Mouse (Mus musculus): ENCODE results near the gene Slc22a21.
A peak's percentile ranks its signal among the peaks of the same experiment; 100 is the strongest.
"Not testable (repeated sequence)": the region's sequence is repeated elsewhere in the genome, so short reads cannot be mapped to it uniquely, and the experiment has no call there.

Gene Slc22a21

DNA sequence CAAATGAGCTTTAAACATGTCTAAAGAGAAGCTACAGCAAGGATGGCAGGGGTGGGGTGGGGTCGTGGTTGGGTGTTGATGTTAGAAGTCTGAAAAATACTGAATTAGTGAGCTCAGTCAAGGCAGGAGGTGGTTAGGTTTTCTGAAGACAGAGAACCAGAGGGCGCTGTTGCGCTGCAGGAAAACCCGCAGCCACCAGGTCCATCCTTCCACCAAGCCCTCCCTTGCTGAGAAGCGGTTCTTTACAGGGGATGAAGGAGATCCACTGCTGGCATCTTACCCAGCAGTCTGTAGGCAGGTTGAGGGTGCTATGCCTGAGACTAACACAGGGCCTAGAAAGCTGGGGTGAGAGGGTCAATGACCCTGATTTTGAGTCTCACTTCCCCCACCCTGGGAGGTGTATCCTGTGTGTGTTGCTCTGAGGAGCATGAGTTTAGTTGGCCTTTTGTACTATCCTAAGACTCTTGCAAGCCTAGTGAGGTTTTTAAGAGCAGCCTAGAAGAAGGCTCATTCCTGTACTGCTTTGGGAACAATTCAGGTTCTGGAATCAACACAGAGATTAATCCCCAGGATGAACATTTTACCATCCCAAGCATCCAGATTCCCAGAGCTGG, 22.1 kb upstream of the Slc22a21 start:
- peak; percentile 13 to 30 for DNase-seq (ENCODE audit: low read depth in 2 of 2, low spot score in 2 of 2)

DNA sequence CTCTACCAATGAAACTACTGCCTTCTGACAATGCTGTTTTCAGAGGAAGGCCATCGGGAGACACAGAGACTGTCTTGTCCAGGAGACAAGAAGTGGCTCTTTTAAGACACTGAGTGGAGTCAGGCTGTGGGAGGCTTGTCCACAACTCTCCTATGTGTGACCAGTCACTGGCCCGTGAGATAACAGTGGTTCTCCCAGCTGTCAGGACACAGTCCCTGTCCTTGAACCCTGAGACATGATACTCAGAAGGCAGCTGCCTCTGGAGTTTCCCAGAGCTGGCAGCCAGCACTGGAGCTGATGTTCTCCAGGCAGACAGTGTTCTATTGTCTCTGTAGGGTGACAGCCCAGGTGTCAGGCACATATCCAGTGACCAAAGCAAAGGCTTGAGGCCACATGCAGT, 17.5 kb upstream of the Slc22a21 start:
- DNase-seq (ENCODE audit: low read depth in 2 of 2, low spot score in 2 of 2), result no peak

DNA sequence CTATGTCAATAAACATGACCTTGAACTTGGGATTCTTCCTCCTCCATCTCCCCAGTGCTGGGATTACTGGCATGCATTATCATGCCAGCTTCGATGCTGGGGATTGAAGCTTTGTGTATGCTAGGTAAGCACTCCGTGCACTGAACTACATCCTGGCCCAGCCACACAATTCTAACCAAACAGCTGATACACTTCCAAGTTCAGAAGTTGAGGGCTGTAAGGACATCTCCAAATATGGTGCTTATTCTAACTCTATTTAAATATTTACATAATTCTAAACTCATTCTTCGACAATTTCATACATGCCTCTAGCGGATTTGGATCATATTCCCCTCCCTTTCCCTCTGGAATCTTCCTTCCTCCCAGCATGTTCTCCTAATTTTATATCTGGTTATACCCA, 12.1 kb upstream of the Slc22a21 start:
- no peak for DNase-seq (ENCODE audit: low read depth in 2 of 2, low spot score in 2 of 2)

DNA sequence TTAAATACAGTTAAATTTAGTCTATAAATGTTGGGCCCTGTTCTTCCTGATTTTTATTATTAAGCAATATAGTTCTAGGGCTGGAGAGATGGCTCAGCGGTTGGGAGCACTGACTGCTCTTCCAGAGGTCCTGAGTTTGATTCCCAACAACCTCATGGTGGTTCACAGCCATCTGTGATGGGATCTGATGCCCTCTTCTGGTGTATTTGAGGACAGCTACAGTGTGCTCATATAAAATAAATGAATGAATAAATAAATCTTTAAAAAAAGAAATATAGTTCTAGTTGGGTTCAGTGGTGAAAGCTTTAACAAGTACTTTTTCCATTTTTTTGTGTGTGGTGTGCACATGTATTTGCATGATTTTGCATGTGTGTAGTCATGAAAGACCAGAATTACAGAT, 9.1 kb upstream of the Slc22a21 start:
- no peak for DNase-seq (ENCODE audit: low read depth in 2 of 2, low spot score in 2 of 2)

DNA sequence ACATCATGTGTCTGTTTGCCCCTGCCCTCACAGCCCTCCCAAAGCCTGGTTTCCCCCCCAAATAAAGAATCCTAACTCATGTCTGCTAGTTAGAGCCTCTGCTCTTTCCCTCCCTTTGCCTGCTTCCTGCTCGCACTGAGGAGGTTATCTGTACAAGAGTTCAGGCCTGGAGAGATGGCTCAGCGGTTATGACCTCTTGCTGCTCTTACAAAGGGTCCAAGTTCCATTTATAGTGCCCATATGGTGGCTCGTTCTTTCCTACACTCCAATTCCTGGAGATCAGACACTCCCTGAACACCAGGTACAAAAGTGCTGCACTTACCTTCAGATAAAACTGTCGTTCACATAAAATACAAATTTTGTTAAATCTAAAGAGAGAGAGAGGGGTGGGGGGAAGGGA, 7.9 kb upstream of the Slc22a21 start:
- DNase-seq (ENCODE audit: low read depth in 2 of 2, low spot score in 2 of 2), result no peak

DNA sequence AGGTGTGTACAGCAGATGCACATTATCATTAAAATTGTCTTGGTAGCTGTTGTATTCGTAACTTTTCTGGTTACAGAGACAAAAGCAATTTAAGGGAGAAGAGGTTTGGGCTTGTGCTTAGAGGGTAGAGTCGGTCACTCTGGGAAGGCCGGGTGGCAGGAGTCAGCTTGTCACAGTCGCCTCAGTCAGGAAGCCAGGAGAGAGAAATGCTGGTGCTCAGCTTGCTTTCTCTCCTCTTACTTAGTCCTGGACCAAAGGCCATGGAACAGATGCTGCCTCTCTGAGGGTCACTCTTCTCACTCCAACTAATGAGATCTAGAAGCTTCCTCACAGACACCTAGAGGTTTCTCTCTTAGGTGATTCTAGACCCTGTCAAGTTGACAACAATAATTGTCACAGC, 1.3 kb upstream of the Slc22a21 start:
- no peak for DNase-seq (ENCODE audit: low read depth in 2 of 2, low spot score in 2 of 2)

DNA sequence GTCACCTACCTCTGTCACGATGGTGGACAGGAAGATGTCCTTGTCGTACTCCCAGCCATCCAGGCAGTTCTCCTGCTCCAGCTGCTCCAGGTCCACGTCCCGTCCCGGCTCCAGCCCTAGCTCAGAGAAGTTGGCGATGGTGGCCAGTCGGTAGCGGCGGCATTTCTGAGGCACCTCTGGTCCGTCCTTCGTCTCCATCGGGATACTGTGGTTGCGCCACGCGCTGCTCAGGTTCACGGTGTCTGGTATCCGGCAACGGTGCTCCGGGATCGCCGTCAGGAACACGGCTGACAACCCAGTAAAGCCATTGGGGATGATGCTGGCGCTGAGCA, 710 bp downstream of the Slc22a21 start:
- DNase-seq (ENCODE audit: low read depth in 2 of 2, low spot score in 2 of 2), result peak; percentile 5 to 6

DNA sequence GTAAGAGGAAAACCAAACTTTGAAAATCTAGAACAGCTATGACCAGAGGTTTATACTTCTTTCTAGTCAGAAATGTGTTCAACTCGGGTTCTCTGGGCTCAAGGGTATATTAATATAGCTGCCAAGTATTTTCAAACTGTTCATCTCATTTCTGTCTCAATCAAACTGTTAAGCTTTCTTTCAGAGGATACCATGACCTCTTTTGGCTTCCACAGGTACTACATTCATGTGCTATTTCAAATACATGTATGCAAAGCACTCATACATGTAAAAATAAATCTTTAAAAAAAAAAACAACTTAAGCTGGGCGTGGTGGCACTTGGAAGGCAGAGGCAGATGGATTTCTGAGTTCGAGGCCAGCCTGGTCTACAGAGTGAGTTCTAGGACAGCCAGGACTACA, 2.5 kb downstream of the Slc22a21 start:
- no peak for DNase-seq (ENCODE audit: low read depth in 2 of 2, low spot score in 2 of 2)

DNA sequence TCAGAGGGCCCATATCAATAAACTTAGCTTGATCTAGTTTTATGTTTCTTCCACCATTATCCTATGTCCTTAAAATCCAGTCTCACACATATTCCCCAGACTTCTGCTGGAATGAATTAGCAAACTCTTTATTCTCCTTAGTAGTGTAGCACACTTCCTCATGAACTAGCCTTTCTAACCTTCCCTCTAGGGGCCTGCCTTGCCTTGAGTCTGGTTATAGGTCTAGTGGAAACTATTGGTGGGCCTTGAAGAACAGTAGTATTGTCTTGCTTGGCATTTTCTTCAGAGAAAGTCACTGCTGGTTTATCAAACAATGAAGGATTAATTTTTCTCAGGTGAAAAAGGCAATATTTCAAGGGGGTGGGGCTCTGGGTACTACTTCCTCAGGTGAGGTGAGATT, 4.6 kb downstream of the Slc22a21 start:
- no peak for DNase-seq (ENCODE audit: low read depth in 2 of 2, low spot score in 2 of 2)

DNA sequence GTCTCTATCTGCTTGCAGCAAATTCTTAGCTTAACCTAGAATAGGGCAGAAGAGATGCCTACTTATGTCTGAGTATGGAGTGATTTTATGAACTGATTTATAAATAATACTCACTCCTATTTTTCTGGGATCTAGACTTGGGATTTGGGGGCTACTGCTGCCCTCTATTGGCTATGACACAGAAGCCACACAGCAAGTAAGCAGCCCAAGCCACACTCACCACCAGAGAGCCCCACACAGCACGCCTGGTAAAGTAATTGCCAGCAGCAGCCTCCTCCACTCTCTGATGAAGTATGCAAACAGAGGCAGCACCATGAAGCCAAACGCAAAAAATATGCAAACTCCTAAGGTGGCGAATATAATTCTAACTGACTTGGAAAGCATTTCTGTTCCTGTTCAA, 21.1 kb downstream of the Slc22a21 start:
- DNase-seq (ENCODE audit: low read depth in 2 of 2, low spot score in 2 of 2), result no peak

DNA sequence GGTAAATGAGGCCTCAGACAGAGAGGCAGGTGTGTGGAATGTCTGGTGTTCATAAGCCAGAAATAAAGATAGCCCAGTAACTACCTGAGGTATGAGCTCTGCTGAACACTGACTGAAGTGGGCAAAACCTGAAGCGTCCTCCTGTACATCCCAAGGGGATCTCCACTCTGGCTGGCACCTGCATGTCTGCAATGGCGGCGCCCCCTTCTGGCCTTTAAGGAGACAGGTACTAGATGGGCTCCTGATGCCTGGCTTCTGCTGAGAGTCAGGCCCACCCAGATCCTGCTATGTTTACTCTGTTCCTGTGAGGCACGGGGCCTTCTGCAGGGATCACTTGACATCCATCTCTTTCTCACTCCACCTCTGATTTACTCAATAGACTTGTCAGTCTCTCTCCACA, 22.0 kb downstream of the Slc22a21 start:
- DNase-seq (ENCODE audit: low read depth in 2 of 2, low spot score in 2 of 2), result peak; percentile 40 to 41

DNA sequence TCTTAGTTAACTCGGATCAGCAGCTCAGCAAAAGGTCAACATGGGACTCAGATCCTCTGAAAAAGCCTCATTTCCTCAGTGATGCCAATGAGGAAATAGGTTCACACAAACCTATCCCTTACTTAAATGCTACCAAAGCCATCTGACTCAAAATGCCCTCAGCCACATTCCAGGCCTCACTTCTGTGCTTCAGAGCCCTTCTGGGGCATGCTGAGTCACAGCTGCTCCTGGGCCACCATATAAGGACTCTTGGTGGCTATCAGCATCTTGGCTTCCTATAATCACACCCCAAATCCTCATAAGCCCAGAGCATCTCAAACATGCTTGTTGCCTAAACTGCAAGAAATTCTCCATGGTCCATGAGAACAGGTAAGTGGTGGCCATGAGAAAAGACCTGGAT, 23.5 kb downstream of the Slc22a21 start:
- no peak for DNase-seq (ENCODE audit: low read depth in 2 of 2, low spot score in 2 of 2)

DNA sequence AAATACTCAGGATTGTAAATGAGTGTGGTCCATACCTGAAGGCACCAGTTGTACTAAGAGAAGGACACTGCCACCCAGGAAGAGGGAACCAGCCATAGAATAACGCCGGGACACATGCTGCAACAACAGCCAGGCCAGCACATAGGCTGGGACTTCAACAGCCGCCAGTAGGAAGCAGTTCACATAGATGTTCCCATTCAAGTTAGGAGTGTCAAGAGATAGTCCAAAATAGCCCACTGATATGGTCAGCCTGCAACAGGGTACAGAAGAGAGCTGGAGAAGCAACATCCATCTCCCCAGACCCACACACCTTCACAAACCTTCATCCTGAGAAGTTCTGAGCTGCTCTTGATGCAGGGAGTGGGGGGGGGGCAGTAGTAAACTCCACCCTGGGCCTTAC, 25.5 kb downstream of the Slc22a21 start:
- no peak for DNase-seq (ENCODE audit: low read depth in 2 of 2, low spot score in 2 of 2)

DNA sequence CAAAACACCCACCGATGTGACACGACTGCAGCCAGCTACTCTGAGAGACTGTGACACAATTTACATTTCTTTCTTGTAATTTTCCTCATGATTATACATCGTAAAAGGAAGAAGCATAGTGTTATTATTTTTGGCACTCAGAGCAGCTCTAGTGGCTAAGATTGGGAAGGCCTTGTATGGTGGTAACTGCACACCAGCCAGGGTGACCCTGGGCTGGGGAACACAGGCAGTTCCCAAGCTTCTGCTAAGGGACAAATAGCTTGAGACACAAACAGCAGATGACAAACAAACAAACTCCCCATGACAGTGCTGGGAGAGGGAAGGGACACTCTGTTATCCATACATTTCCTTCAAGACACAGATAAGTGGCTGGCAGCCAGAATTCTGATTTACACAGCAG, 30.0 kb downstream of the Slc22a21 start:
- DNase-seq (ENCODE audit: low read depth in 2 of 2, low spot score in 2 of 2), result not testable (repeated sequence)

DNA sequence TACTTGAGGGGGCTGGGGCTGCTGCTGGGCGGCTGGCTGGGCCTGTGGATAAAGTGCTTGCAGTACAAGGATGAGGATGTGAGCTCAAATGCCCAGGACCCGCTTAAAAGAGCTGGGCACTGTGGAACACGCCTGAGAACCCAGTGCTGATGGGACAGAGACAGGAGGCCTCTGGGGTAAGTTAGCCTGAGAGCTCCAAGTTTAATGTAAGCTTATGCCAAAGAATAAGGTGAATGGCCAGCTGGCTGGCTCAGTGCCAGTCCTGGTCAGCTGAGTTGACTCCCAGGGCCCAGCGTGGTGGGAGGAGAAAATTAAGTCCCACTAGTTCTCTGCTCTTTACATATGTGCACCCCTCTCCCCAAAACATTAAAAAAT, 48.2 kb downstream of the Slc22a21 start:
- not testable (repeated sequence) for DNase-seq (ENCODE audit: low read depth in 2 of 2, low spot score in 2 of 2)

DNA sequence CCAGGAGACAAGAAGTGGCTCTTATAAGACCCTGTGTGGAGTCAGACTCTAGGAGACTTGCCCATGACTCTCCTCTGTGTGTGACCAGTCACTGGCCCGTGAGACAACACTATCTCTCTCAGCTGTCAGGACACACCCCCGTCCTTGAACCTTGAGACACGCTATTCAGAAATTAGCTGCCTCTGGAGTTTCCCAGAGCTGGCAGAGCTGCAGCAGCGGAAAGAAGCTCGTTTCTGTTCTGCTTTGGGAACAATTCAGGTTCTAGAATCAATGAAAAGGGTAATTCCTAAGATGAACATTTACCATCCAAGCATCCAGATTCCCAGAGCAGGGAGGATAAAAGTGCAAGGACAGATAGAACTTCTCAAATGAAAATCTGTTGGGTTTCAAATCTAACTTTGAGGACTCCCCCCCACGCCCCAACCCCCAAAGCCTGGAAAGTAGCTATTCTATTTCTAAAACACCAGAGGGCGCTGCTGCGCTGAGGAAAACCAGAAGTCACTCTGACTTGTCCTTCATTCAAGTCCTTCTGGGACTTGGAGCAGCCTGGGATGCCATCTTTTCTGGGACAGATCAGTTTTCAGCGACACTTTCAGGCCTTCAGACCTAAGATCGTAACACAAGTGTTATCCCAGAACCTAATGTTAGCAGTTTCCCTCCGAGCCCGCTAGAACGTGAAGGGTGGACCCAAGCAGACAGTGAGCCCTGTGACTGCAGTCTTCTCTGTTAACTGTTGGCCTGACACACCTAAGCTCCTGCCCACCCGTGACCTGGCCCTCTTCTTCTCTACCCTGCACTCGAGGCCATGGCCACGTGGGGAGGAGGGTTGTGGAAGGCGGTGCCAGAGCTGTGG, 48.8 kb downstream of the Slc22a21 start:
- DNase-seq (ENCODE audit: low read depth in 2 of 2, low spot score in 2 of 2), result peak; percentile 14 to 44

DNA sequence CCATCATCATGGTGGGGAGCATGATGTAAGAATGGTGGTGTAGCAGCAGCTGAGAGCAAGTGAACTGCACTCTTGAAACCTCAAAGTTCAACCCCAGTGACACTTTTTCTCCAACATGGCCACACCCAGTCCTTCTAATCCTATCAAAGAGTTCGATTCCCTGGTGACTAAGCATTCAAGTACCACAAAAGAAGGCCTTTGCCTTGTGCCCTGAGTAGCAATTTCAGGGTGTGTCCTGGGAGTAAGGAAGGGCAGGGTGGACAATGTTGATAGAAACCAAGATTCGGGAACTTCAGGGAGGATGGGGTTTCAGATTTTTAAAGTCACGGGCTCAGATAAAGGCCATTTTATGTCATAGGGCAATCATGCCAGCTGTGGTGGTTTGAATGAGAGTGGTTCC, 50.4 kb downstream of the Slc22a21 start:
- DNase-seq (ENCODE audit: low read depth in 2 of 2, low spot score in 2 of 2), result no peak

DNA sequence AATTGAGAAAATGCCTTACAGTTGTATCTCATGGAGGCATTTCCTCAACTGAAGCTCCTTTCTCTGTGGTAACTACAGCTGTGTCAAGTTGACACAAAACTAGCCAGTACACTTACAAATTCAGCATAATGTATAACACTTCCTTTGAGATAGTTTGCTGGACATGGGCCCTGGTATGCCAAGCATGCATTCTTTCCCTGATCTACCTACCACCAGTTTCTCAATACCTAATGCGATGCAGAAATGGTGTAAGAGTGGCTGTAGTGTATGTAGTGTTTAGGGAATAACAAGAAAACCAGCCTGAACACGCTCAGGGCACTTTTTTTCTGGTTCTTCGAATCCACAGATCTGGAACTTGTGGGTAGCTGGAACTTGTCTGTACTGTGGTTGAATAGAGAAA, 51.5 kb downstream of the Slc22a21 start:
- DNase-seq (ENCODE audit: low read depth in 2 of 2, low spot score in 2 of 2), result no peak

DNA sequence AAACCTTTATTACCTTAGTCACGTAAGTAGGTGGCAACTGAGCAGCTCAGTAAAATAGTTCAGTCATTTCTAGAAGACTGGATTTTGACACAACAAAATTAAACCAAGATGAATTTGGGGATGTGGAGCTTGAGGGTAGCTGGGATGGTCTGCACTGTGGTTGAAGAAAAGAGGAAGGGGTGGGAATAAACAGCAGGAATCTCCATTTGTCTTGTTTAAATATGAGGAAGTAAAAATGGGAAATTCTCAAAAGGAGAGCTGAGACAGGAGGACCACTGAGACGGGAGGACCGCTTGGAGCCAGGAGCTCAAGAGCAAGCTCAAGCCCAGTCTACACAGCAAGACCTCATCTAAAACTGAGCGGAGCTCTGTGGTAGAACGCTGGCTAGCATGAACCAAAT, 53.8 kb downstream of the Slc22a21 start:
- no peak for DNase-seq (ENCODE audit: low read depth in 2 of 2, low spot score in 2 of 2)

DNA sequence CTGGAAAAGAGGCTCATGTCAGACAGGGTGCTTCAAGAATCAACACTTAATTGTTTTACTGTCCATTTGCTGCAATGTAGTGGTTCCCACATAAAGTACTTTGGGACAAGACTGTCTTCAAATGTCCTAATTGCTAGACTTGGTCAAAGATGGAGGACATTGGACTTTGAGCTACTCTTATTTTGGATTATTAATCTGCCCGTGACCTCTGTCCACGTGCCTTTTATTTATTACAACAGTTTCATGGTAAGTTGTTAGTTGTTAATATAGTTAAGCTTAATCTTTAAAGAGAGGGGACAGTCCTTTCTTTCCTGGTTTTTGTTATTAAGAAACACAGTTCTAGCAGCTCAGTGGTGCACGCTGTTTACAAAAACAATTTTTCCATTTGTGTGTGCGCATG, 61.3 kb downstream of the Slc22a21 start:
- no peak for DNase-seq (ENCODE audit: low read depth in 2 of 2, low spot score in 2 of 2)

DNA sequence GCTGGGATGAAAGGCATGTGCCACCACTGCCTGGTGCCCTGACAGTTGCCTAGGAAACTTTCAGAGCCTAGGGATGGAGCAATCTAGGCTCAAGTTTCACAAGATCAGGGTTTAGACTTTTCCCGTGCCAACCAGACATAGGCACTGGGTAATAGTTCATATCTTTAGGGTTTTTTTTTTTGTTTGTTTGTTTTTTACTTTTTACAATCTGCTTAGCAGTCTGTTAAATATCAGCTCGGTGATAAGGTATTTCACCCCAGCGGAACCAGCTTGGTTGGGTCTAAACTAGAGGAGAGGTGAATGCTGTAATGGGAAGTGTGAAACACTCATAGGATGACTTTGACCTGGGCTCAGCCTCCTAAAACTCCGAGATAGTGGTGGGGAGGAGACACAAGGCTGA, 69.1 kb downstream of the Slc22a21 start:
- no peak for DNase-seq (ENCODE audit: low read depth in 2 of 2, low spot score in 2 of 2)

DNA sequence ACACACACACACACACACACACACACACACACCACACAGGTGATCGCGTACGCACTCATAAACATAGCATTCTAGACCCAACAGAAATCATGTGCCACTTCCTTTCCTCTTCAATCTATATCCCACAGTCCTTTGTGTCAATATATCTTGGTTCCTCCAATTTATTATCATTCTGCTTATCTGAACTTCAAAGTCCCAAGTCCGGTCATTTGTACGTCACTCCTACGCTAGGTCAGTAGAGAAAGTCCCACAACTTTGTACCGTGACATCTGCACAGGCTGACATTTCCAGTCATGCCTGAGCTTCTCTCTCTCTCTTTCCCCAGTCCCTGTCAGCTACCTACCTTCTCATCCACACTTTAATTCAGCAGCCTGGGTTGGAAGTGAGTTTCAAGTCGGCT, 71.4 kb downstream of the Slc22a21 start:
- DNase-seq (ENCODE audit: low read depth in 2 of 2, low spot score in 2 of 2), result no peak

DNA sequence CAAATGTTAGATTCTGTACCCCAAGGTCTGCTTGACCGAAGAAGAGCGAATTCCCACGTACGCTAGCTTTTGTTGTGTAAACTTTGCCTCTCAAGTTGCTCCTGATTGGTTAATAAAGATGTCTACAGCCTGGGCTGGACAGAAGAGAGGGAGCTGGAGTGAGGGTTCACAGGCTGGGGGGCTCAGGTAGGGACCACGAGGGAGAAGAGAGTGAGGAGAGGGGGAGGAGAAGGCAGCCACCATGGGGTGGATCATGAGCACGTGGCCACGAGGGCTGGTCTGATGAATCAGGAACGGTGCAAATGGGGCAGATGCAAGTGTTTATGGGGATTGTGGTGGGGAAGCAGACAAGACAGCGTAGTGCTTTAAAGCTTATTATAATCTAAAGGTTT, 75.6 kb downstream of the Slc22a21 start:
- DNase-seq (ENCODE audit: low read depth in 2 of 2, low spot score in 2 of 2), result no peak
